Mouse (Mus musculus) myocyte (in vitro differentiated cells): ENCODE data around the gene Galntl5. TPM values are rescaled to one million over a fixed set of nuclear protein-coding genes. Genes with fewer than 3 reads are reported as not detected.
"Not testable (repeated sequence)": the region's sequence is repeated elsewhere in the genome, so short reads cannot be mapped to it uniquely, and the experiment has no call there.

Experiments
- H3K27me3 ChIP-seq: one replicate; pipeline ENCODE4 v1.6.1; 2011; ENCODE audit not compliant: control insufficient read depth, insufficient read depth, insufficient read length
- H3K36me3 ChIP-seq: one replicate; pipeline ENCODE4 v1.6.1; 2011; ENCODE audit not compliant: control insufficient read depth, insufficient read depth
- H3K4me2 ChIP-seq: one replicate; pipeline ENCODE4 v1.6.1; 2011; ENCODE audit warnings: low read depth, control low read depth
- H3K4me3 ChIP-seq: one replicate; pipeline ENCODE4 v1.5.1; 2011; ENCODE audit warnings: mild to moderate bottlenecking, control low read depth, moderate library complexity
- H3K79me2 ChIP-seq: one replicate; pipeline ENCODE4 v1.6.1; 2011; ENCODE audit not compliant: control insufficient read depth, insufficient read depth
- H3ac ChIP-seq: one replicate; pipeline ENCODE4 v1.6.1; 2011; ENCODE audit not compliant: control insufficient read depth, insufficient read length
- CEBPB ChIP-seq: IDR thresholded peaks from 2 replicates; pipeline ENCODE4 v1.6.1; 2011; ENCODE audit warnings: mild to moderate bottlenecking, moderate library complexity; ENCODE audit not compliant: poor library complexity, insufficient read depth, severe bottlenecking
- E2F4 ChIP-seq: IDR thresholded peaks from one replicate; pipeline ENCODE4 v1.6.1; 2011; ENCODE audit warnings: mild to moderate bottlenecking, control low read depth, moderate library complexity; ENCODE audit not compliant: insufficient read depth
- MAX ChIP-seq: IDR thresholded peaks from one replicate; pipeline ENCODE4 v1.6.1; 2011; ENCODE audit warnings: low read depth, mild to moderate bottlenecking, control low read depth
- MYOD1 ChIP-seq, 3 experiments: IDR thresholded peaks; one replicate each; pipeline ENCODE4 v1.6.1; 2011; ENCODE audit warnings: control low read depth in 2 of 3, low read depth in 2 of 3, mild to moderate bottlenecking in 2 of 3, moderate library complexity in 1 of 3; ENCODE audit not compliant: insufficient read length in 2 of 3, control insufficient read depth in 1 of 3
- MYOG ChIP-seq, 3 experiments: IDR thresholded peaks; one replicate each; pipeline ENCODE4 v1.6.1; 2011; ENCODE audit warnings: control low read depth in 2 of 3, low read depth in 2 of 3, mild to moderate bottlenecking in 2 of 3; ENCODE audit not compliant: insufficient read length in 2 of 3, control insufficient read depth in 1 of 3, insufficient read depth in 1 of 3
- POLR2A ChIP-seq: IDR thresholded peaks from one replicate; pipeline ENCODE4 v1.6.1; 2011; ENCODE audit warnings: low read depth, mild to moderate bottlenecking, control low read depth, moderate library complexity; ENCODE audit not compliant: insufficient read length
- POLR2AphosphoS2 ChIP-seq: IDR thresholded peaks from one replicate; pipeline ENCODE4 v1.6.1; 2011; ENCODE audit warnings: low read depth, control low read depth; ENCODE audit not compliant: insufficient read length
- REST ChIP-seq: IDR thresholded peaks from one replicate; pipeline ENCODE4 v1.6.1; 2011; ENCODE audit warnings: mild to moderate bottlenecking, control low read depth, moderate library complexity; ENCODE audit not compliant: insufficient read depth, insufficient read length
- SRF ChIP-seq: IDR thresholded peaks from one replicate; pipeline ENCODE4 v1.6.1; 2011; ENCODE audit warnings: low read depth; ENCODE audit not compliant: control insufficient read depth, insufficient read length
- TCF12 ChIP-seq: IDR thresholded peaks from one replicate; pipeline ENCODE4 v1.6.1; 2011; ENCODE audit warnings: mild to moderate bottlenecking, control low read depth; ENCODE audit not compliant: poor library complexity, insufficient read depth, severe bottlenecking
- TCF3 ChIP-seq: IDR thresholded peaks from one replicate; pipeline ENCODE4 v1.6.1; 2011; ENCODE audit warnings: low read depth, control low read depth; ENCODE audit not compliant: insufficient read length
- USF1 ChIP-seq: IDR thresholded peaks from one replicate; pipeline ENCODE4 v1.6.1; 2011; ENCODE audit warnings: low read depth, mild to moderate bottlenecking, control low read depth, moderate library complexity
- polyA plus RNA-seq: library from polyadenylated mRNA; unstranded; fragments of >200 nt; fragmentation: generic; extraction: Trizol; gene quantifications from one replicate; pipeline ENCODE4 v1.2.1, GENCODE M21; 2012; ENCODE audit warnings: missing spikeins

Gene Galntl5
- polyA plus RNA-seq, 1 experiment = not detected

DNA sequence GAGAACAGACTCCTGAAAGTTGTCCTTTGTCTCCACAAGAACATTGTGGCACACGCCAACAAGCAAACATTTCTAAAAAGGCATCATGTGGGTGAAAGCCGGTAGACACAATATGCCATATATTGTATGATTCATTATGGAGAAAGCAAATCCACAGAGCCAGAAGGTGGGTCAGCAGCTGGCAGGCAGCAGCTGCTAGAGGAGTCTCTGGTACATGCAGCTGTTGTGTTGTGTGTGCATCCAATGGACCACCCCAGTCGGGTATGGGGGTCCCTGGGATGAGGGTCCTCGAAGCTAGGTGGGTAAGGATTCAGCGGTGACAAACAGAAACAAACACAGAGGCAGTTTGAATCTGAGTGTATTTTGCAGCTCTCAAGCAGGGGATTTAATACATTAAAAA, 3.3 kb upstream of the Galntl5 start:
- H3K79me2 ChIP-seq, H3K4me2 ChIP-seq, H3K36me3 ChIP-seq, H3K27me3 ChIP-seq, H3K4me3 ChIP-seq, H3ac ChIP-seq: not testable (repeated sequence)
- TF ChIP-seq MYOG (IDR thresholded peaks at IDR 0.05; ENCODE audit: control insufficient read depth in 1 of 3, insufficient read depth in 1 of 3, insufficient read length in 2 of 3, low read depth in 2 of 3) (peak in 2 of 3 experiments; percentile 63 to 68), TCF12 (peak; percentile 3), MYOD1 (IDR thresholded peaks at IDR 0.05; ENCODE audit: control insufficient read depth in 1 of 3, insufficient read length in 2 of 3, low read depth in 2 of 3) (peak in 2 of 3 experiments; percentile 84 to 89), TCF3 (peak; percentile 67)

- H3K27me3 ChIP-seq, H3K36me3 ChIP-seq, H3K79me2 ChIP-seq, H3ac ChIP-seq, H3K4me3 ChIP-seq, H3K4me2 ChIP-seq: not testable (repeated sequence)
Measured at GRCm38 (mm10) chr5:25178543-25178942, 2.7 kb upstream of the Galntl5 start.

- TF ChIP-seq USF1 (no peak), POLR2AphosphoS2 (no peak), POLR2A (no peak), E2F4 (no peak), MYOG (IDR thresholded peaks at IDR 0.05; ENCODE audit: control insufficient read depth in 1 of 3, insufficient read depth in 1 of 3, insufficient read length in 2 of 3, low read depth in 2 of 3) (no peak), TCF12 (no peak), MAX (no peak), MYOD1 (IDR thresholded peaks at IDR 0.05; ENCODE audit: control insufficient read depth in 1 of 3, insufficient read length in 2 of 3, low read depth in 2 of 3) (no peak), REST (no peak), TCF3 (no peak), CEBPB (no peak), SRF (no peak)
- no peak overlapping the region for H3K4me3 ChIP-seq
- H3ac ChIP-seq = no peak overlapping the region
- H3K4me2 ChIP-seq = no peak overlapping the region
- no peaks in the 10 kb centered on the region for H3K79me2 ChIP-seq
- H3K36me3 ChIP-seq = no peaks in the 10 kb centered on the region
- no peaks in the 10 kb centered on the region for H3K27me3 ChIP-seq
Measured at GRCm38 (mm10) chr5:25179284-25179683, 2.0 kb upstream of the Galntl5 start.

DNA sequence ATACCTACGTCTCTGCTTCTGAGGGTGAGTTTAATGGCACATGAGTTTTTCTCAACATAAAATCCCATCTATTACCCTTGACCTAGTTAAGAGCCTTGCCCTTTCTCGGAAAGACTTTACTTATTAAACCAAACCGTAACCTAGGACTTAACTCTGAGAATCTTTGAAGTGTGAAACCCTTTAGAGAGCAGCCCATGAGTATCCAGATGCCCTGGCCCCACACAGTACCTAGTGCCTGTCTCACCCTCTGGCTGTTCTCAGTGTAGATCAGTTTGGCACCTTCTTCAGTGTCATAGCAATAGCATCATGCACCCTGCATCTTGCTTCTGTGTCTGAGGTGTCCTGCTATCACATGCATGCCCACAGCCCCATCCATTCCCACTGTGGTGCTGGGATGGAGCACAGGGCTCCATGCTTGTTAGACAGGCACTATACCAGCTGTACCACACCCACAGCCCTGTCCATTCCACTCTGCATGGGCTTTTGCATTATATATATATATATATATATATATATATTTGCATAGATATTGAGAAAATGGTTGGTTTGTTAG, 1.2 kb upstream of the Galntl5 start:
- no peak overlapping the region for H3K4me3 ChIP-seq
- no peaks in the 10 kb centered on the region for H3K79me2 ChIP-seq
- TF ChIP-seq TCF3 = no peak
- TF ChIP-seq SRF = no peak
- no peak for TF ChIP-seq POLR2AphosphoS2
- TF ChIP-seq CEBPB = no peak
- no peak for TF ChIP-seq POLR2A
- TF ChIP-seq USF1 = no peak
- TF ChIP-seq MAX = no peak
- no peak for TF ChIP-seq REST
- no peak overlapping the region for H3K4me2 ChIP-seq
- H3ac ChIP-seq = no peak overlapping the region
- H3K27me3 ChIP-seq = no peaks in the 10 kb centered on the region
- no peaks in the 10 kb centered on the region for H3K36me3 ChIP-seq

- H3K4me2 ChIP-seq = no peak overlapping the region
- no peak overlapping the region for H3ac ChIP-seq
- no peaks in the 10 kb centered on the region for H3K79me2 ChIP-seq
- no peaks in the 10 kb centered on the region for H3K27me3 ChIP-seq
- peak in 2 of 3 experiments; percentile 79 to 85 for TF ChIP-seq MYOD1 (IDR thresholded peaks at IDR 0.05; ENCODE audit: control insufficient read depth in 1 of 3, insufficient read length in 2 of 3, low read depth in 2 of 3)
- TF ChIP-seq REST = no peak
- H3K36me3 ChIP-seq = no peaks in the 10 kb centered on the region
- no peak overlapping the region for H3K4me3 ChIP-seq
Measured at GRCm38 (mm10) chr5:25183595-25183994, 2.3 kb downstream of the Galntl5 start.

GRCm38 (mm10) chr5:25184594-25184993, 3.3 kb downstream of the Galntl5 start:
- no peaks in the 10 kb centered on the region for H3K27me3 ChIP-seq
- H3K4me2 ChIP-seq = no peak overlapping the region
- no peaks in the 10 kb centered on the region for H3K36me3 ChIP-seq
- no peak overlapping the region for H3ac ChIP-seq
- TF ChIP-seq USF1 (peak; percentile 60), MAX (no peak), MYOG (IDR thresholded peaks at IDR 0.05; ENCODE audit: control insufficient read depth in 1 of 3, insufficient read depth in 1 of 3, insufficient read length in 2 of 3, low read depth in 2 of 3) (no peak), CEBPB (no peak)
- no peak overlapping the region for H3K4me3 ChIP-seq
- H3K79me2 ChIP-seq = no peaks in the 10 kb centered on the region
